Mouse (Mus musculus) intestine, embryonic 15.5 days (tissue): Measurements from ENCODE around the gene Ddr1. TPM values are rescaled to one million over a fixed set of nuclear protein-coding genes. Genes with fewer than 3 reads are reported as not detected.

Source experiments
- ATAC-seq: fragments of 200-750 bp; cut with Nextera tagmentation; 2 replicates; pipeline ENCODE4 v1.8.0; 2017; ENCODE audit warnings: moderate TSS enrichment, moderate library complexity
- H3K27ac ChIP-seq: fragments of 300-500 bp; sonication (generic); 2 replicates; pipeline ENCODE4 v1.5.1; 2015; ENCODE audit warnings: mild to moderate bottlenecking, inconsistent platforms
- H3K27me3 ChIP-seq: fragments of 300-500 bp; sonication (generic); replicated peaks from 2 replicates; pipeline ENCODE4 v1.6.1; 2015; ENCODE audit warnings: inconsistent platforms
- H3K36me3 ChIP-seq: fragments of 300-500 bp; sonication (generic); 2 replicates; pipeline ENCODE4 v1.6.1; 2015; ENCODE audit warnings: inconsistent platforms
- H3K4me1 ChIP-seq: fragments of 300-500 bp; sonication (generic); replicated peaks from 2 replicates; pipeline ENCODE4 v1.6.1; 2015; ENCODE audit warnings: inconsistent platforms
- H3K4me2 ChIP-seq: fragments of 300-500 bp; sonication (generic); replicated peaks from 2 replicates; pipeline ENCODE4 v1.6.1; 2015; ENCODE audit warnings: mild to moderate bottlenecking, inconsistent platforms
- H3K4me3 ChIP-seq: fragments of 300-500 bp; sonication (generic); replicated peaks from 2 replicates; pipeline ENCODE4 v1.5.1; 2015; ENCODE audit warnings: inconsistent platforms
- H3K9ac ChIP-seq: fragments of 300-500 bp; sonication (generic); 2 replicates; pipeline ENCODE4 v1.6.1; 2015; ENCODE audit warnings: inconsistent platforms
- H3K9me3 ChIP-seq: fragments of 300-500 bp; sonication (generic); 2 replicates; pipeline ENCODE4 v1.6.1; 2016; ENCODE audit warnings: inconsistent platforms
- WGBS: fragments of 180-500 bp; shearing (Covaris S2); methylation state at CpG from one replicate; pipeline ENCODE4 v1.1.7; 2015; 5-methylcytosine and 5-hydroxymethylcytosine counted together
- polyA plus RNA-seq: library from polyadenylated mRNA; unstranded; fragments of >200 nt; fragmentation: Nextera tagmentation; extraction: Ambion mirVana; gene quantifications from 2 replicates; pipeline ENCODE4 v1.2.1, GENCODE M21; 2015

The Ddr1 gene
- 54.0 and 54.2 TPM in 2 replicates for polyA plus RNA-seq

GRCm38 (mm10) chr17:35704621-35705464 is at the start of gene Ddr1:
TSS of gene Ddr1 (minus strand) at chr17:35704621.
- Histone ChIP-seq H3K36me3 (no peaks in the 10 kb centered on the region), H3K4me3 (peak within 1 kb of the TSS; percentile 38), H3K27me3 (no peaks in the 10 kb centered on the region), H3K27ac (peak within 1 kb of the TSS; percentile 94), H3K9me3 (no peaks in the 10 kb centered on the region), H3K4me1 (peaks cover 33% of the 10 kb centered on the region), H3K4me2 (peak within 1 kb of the TSS; percentile 73), H3K9ac (peak within 1 kb of the TSS; percentile 50)
- ATAC-seq: peak; percentile 46
- WGBS: 7% methylated on average over 19 of the region's 19 CpGs

- no peaks in the 10 kb centered on the region for H3K36me3 ChIP-seq
- no peaks in the 10 kb centered on the region for H3K27me3 ChIP-seq
- ATAC-seq: no peak
- no peak overlapping the region for H3K27ac ChIP-seq
- no peak overlapping the region for H3K4me2 ChIP-seq
- H3K9me3 ChIP-seq: no peaks in the 10 kb centered on the region
- H3K4me3 ChIP-seq: no peak overlapping the region
- H3K4me1 ChIP-seq: no peaks in the 10 kb centered on the region
- H3K9ac ChIP-seq: no peak overlapping the region
- WGBS: 96% methylated on average over 7 of the region's 7 CpGs
Observed at GRCm38 (mm10) chr17:35753668-35754067, 49.2 kb upstream of the Ddr1 start.

- no peak overlapping the region for H3K4me2 ChIP-seq
- 58% methylated on average over 7 of the region's 7 CpGs for WGBS
- no peaks in the 10 kb centered on the region for H3K9me3 ChIP-seq
- no peak overlapping the region for H3K4me3 ChIP-seq
- no peaks in the 10 kb centered on the region for H3K4me1 ChIP-seq
- no peaks in the 10 kb centered on the region for H3K27me3 ChIP-seq
- no peaks in the 10 kb centered on the region for H3K36me3 ChIP-seq
- H3K27ac ChIP-seq: no peak overlapping the region
- H3K9ac ChIP-seq: no peak overlapping the region
- no peak for ATAC-seq
Observed at GRCm38 (mm10) chr17:35752221-35752811, 47.9 kb upstream of the Ddr1 start.

- Histone ChIP-seq H3K9me3 (no peaks in the 10 kb centered on the region), H3K4me2 (no peak overlapping the region), H3K27me3 (no peaks in the 10 kb centered on the region), H3K4me1 (no peaks in the 10 kb centered on the region), H3K36me3 (no peaks in the 10 kb centered on the region), H3K4me3 (no peak overlapping the region), H3K9ac (no peak overlapping the region), H3K27ac (no peak overlapping the region)
- WGBS: 76% methylated on average over 10 of the region's 10 CpGs
- no peak for ATAC-seq
Observed at GRCm38 (mm10) chr17:35749685-35750084, 45.3 kb upstream of the Ddr1 start.

GRCm38 (mm10) chr17:35744361-35744760 is 39.9 kb upstream of the Ddr1 start:
- no peak overlapping the region for H3K4me3 ChIP-seq
- 0 out of 2 replicates have a peak, but pooled peaks cover 2% of the 10 kb centered on the region for H3K4me1 ChIP-seq
- H3K27ac ChIP-seq: no peak overlapping the region
- no peak overlapping the region for H3K4me2 ChIP-seq
- no peak overlapping the region for H3K9ac ChIP-seq
- H3K36me3 ChIP-seq: no peaks in the 10 kb centered on the region
- no peaks in the 10 kb centered on the region for H3K27me3 ChIP-seq
- 92% methylated on average over 2 of the region's 2 CpGs for whole genome bisulfite sequencing
- H3K9me3 ChIP-seq: no peaks in the 10 kb centered on the region
- no peak for ATAC-seq

GRCm38 (mm10) chr17:35742948-35743347 is 38.5 kb upstream of the Ddr1 start:
- Histone ChIP-seq H3K4me2 (no peak overlapping the region), H3K36me3 (no peaks in the 10 kb centered on the region), H3K4me1 (0 out of 2 replicates have a peak, but pooled peaks cover 3% of the 10 kb centered on the region), H3K9me3 (no peaks in the 10 kb centered on the region), H3K9ac (no peak overlapping the region), H3K4me3 (no peak overlapping the region), H3K27ac (no peak overlapping the region), H3K27me3 (no peaks in the 10 kb centered on the region)
- ATAC-seq: no peak
- 72% methylated on average over 3 of the region's 3 CpGs for WGBS

- Histone ChIP-seq H3K4me3 (no peak overlapping the region), H3K27me3 (no peaks in the 10 kb centered on the region), H3K4me1 (peaks cover 5% of the 10 kb centered on the region; the same call in 1 of the 2 replicates), H3K4me2 (no peak overlapping the region), H3K9me3 (no peaks in the 10 kb centered on the region), H3K9ac (no peak overlapping the region), H3K36me3 (no peaks in the 10 kb centered on the region), H3K27ac (no peak overlapping the region)
- 71% methylated on average over 9 of the region's 9 CpGs for WGBS
- peak; percentile 55 for ATAC-seq
Observed at GRCm38 (mm10) chr17:35741589-35742226, 37.3 kb upstream of the Ddr1 start.

GRCm38 (mm10) chr17:35740276-35740880 is 36.0 kb upstream of the Ddr1 start:
- Histone ChIP-seq H3K9me3 (no peaks in the 10 kb centered on the region), H3K4me2 (no peak overlapping the region), H3K36me3 (no peaks in the 10 kb centered on the region), H3K9ac (no peak overlapping the region), H3K27me3 (no peaks in the 10 kb centered on the region), H3K4me3 (no peak overlapping the region), H3K4me1 (peaks cover 7% of the 10 kb centered on the region; the same call in 1 of the 2 replicates), H3K27ac (no peak overlapping the region)
- 74% methylated on average over 5 of the region's 5 CpGs for WGBS
- no peak for ATAC-seq

- Histone ChIP-seq H3K9me3 (no peaks in the 10 kb centered on the region), H3K4me2 (no peak overlapping the region), H3K36me3 (no peaks in the 10 kb centered on the region), H3K4me1 (peaks cover 7% of the 10 kb centered on the region; the same call in 1 of the 2 replicates), H3K27ac (no peak overlapping the region), H3K9ac (no peak overlapping the region), H3K27me3 (no peaks in the 10 kb centered on the region), H3K4me3 (no peak overlapping the region)
- WGBS: 14% methylated on average over 6 of the region's 6 CpGs
- ATAC-seq: peak; percentile 21; the same call in 1 of the 2 replicates
Observed at GRCm38 (mm10) chr17:35739675-35740074, 35.3 kb upstream of the Ddr1 start.

GRCm38 (mm10) chr17:35737743-35738142 is 33.3 kb upstream of the Ddr1 start:
- H3K4me3 ChIP-seq: no peak overlapping the region
- H3K9me3 ChIP-seq: no peaks in the 10 kb centered on the region
- H3K27me3 ChIP-seq: no peaks in the 10 kb centered on the region
- WGBS: 12% methylated on average over 12 of the region's 12 CpGs
- ATAC-seq: peak; percentile 60
- 0 out of 2 replicates have a peak overlapping the region, but pooled peaks have one; percentile 33 for H3K9ac ChIP-seq
- no peak overlapping the region for H3K27ac ChIP-seq
- H3K4me2 ChIP-seq: peak overlapping the region; percentile 40; the same call in 1 of the 2 replicates
- peaks cover 7% of the 10 kb centered on the region for H3K4me1 ChIP-seq
- H3K36me3 ChIP-seq: no peaks in the 10 kb centered on the region

GRCm38 (mm10) chr17:35736280-35736960 is 32.0 kb upstream of the Ddr1 start:
- H3K4me3 ChIP-seq: no peak overlapping the region
- no peaks in the 10 kb centered on the region for H3K9me3 ChIP-seq
- no peak overlapping the region for H3K9ac ChIP-seq
- no peaks in the 10 kb centered on the region for H3K36me3 ChIP-seq
- peaks cover 7% of the 10 kb centered on the region for H3K4me1 ChIP-seq
- peak; percentile 27; the same call in 1 of the 2 replicates for ATAC-seq
- 0 out of 2 replicates have a peak overlapping the region, but pooled peaks have one; percentile 6 for H3K4me2 ChIP-seq
- 41% methylated on average over 12 of the region's 12 CpGs for WGBS
- H3K27ac ChIP-seq: no peak overlapping the region
- no peaks in the 10 kb centered on the region for H3K27me3 ChIP-seq
